Mouse (Mus musculus): Measurements from ENCODE around the gene Phf21a. TPM values are rescaled to one million over a fixed set of nuclear protein-coding genes. Genes with fewer than 3 reads are reported as not detected.

Gene Phf21a
- polyA plus RNA-seq, 1 experiment from 2014 or later: 20.2 TPM

- Histone ChIP-seq H3K27me3 (ENCODE audit: control insufficient read depth, insufficient read depth, low read length) (no peaks in the 10 kb centered on the region), H3K4me2 (ENCODE audit: low read length) (no peak overlapping the region), H3K36me3 (ENCODE audit: control insufficient read depth, insufficient read depth, low read length) (no peaks in the 10 kb centered on the region), H3K4me1 (ENCODE audit: control insufficient read depth in 2 of 2, insufficient read depth in 2 of 2, low read length in 2 of 2) (no peaks in the 10 kb centered on the region), H3K9ac (ENCODE audit: low read length) (no peak overlapping the region), H3K27ac (replicated peaks in 1 of 2; ENCODE audit: control insufficient read depth in 1 of 2, insufficient read depth in 1 of 2, low read depth in 2 of 2, low read length in 2 of 2) (no peak overlapping the region), H3K9me3 (ENCODE audit: control insufficient read depth, low read length) (no peaks in the 10 kb centered on the region), H3K4me3 (ENCODE audit: control insufficient read depth in 1 of 2, insufficient read depth in 1 of 2, low read depth in 1 of 2, low read length in 2 of 2) (no peak overlapping the region)
- WGBS: 82% methylated on average over 8 of the region's 8 CpGs
- no peak for ATAC-seq (ENCODE audit: insufficient number of reproducible peaks, insufficient read depth, low FRiP score, low read depth)
Observed at GRCm38 (mm10) chr2:92125330-92125729, 32.4 kb downstream of the Phf21a start.

GRCm38 (mm10) chr2:92130071-92130470, 37.2 kb downstream of the Phf21a start:
- Histone ChIP-seq H3K4me2 (ENCODE audit: low read length) (no peak overlapping the region), H3K27ac (replicated peaks in 1 of 2; ENCODE audit: control insufficient read depth in 1 of 2, insufficient read depth in 1 of 2, low read depth in 2 of 2, low read length in 2 of 2) (no peak overlapping the region), H3K27me3 (ENCODE audit: control insufficient read depth, insufficient read depth, low read length) (no peaks in the 10 kb centered on the region), H3K4me3 (ENCODE audit: control insufficient read depth in 1 of 2, insufficient read depth in 1 of 2, low read depth in 1 of 2, low read length in 2 of 2) (no peak overlapping the region), H3K4me1 (ENCODE audit: control insufficient read depth in 2 of 2, insufficient read depth in 2 of 2, low read length in 2 of 2) (no peaks in the 10 kb centered on the region), H3K9ac (ENCODE audit: low read length) (no peak overlapping the region), H3K36me3 (ENCODE audit: control insufficient read depth, insufficient read depth, low read length) (no peaks in the 10 kb centered on the region), H3K9me3 (ENCODE audit: control insufficient read depth, low read length) (no peaks in the 10 kb centered on the region)
- 91% methylated on average over 7 of the region's 7 CpGs for WGBS
- ATAC-seq (ENCODE audit: insufficient number of reproducible peaks, insufficient read depth, low FRiP score, low read depth): no peak

GRCm38 (mm10) chr2:92138736-92139135, 45.8 kb downstream of the Phf21a start:
- no peak for ATAC-seq (ENCODE audit: insufficient number of reproducible peaks, insufficient read depth, low FRiP score, low read depth)
- no peaks in the 10 kb centered on the region for H3K9me3 ChIP-seq (ENCODE audit: control insufficient read depth, low read length)
- H3K4me1 ChIP-seq (ENCODE audit: control insufficient read depth in 2 of 2, insufficient read depth in 2 of 2, low read length in 2 of 2): peaks cover 0 to 5% of the 10 kb centered on the region in 2 experiments; a peak in 2 of 4 replicates
- H3K9ac ChIP-seq (ENCODE audit: low read length): no peak overlapping the region
- no peaks in the 10 kb centered on the region for H3K36me3 ChIP-seq (ENCODE audit: control insufficient read depth, insufficient read depth, low read length)
- H3K4me2 ChIP-seq (ENCODE audit: low read length): no peak overlapping the region
- H3K4me3 ChIP-seq (ENCODE audit: control insufficient read depth in 1 of 2, insufficient read depth in 1 of 2, low read depth in 1 of 2, low read length in 2 of 2): no peak overlapping the region
- no peaks in the 10 kb centered on the region for H3K27me3 ChIP-seq (ENCODE audit: control insufficient read depth, insufficient read depth, low read length)
- no peak overlapping the region for H3K27ac ChIP-seq (replicated peaks in 1 of 2; ENCODE audit: control insufficient read depth in 1 of 2, insufficient read depth in 1 of 2, low read depth in 2 of 2, low read length in 2 of 2)

- Histone ChIP-seq H3K36me3 (ENCODE audit: control insufficient read depth, insufficient read depth, low read length) (no peaks in the 10 kb centered on the region), H3K9ac (ENCODE audit: low read length) (no peak overlapping the region), H3K9me3 (ENCODE audit: control insufficient read depth, low read length) (no peaks in the 10 kb centered on the region), H3K27me3 (ENCODE audit: control insufficient read depth, insufficient read depth, low read length) (no peaks in the 10 kb centered on the region), H3K27ac (replicated peaks in 1 of 2; ENCODE audit: control insufficient read depth in 1 of 2, insufficient read depth in 1 of 2, low read depth in 2 of 2, low read length in 2 of 2) (no peak overlapping the region), H3K4me3 (ENCODE audit: control insufficient read depth in 1 of 2, insufficient read depth in 1 of 2, low read depth in 1 of 2, low read length in 2 of 2) (no peak overlapping the region), H3K4me1 (ENCODE audit: control insufficient read depth in 2 of 2, insufficient read depth in 2 of 2, low read length in 2 of 2) (peaks cover 0 to 5% of the 10 kb centered on the region in 2 experiments; a peak in 2 of 4 replicates), H3K4me2 (ENCODE audit: low read length) (no peak overlapping the region)
- ATAC-seq (ENCODE audit: insufficient number of reproducible peaks, insufficient read depth, low FRiP score, low read depth): no peak
Observed at GRCm38 (mm10) chr2:92139365-92139764, 46.4 kb downstream of the Phf21a start.

GRCm38 (mm10) chr2:92140383-92140782, 47.5 kb downstream of the Phf21a start:
- Histone ChIP-seq H3K4me1 (ENCODE audit: control insufficient read depth in 2 of 2, insufficient read depth in 2 of 2, low read length in 2 of 2) (peaks cover 0 to 5% of the 10 kb centered on the region in 2 experiments; a peak in 2 of 4 replicates), H3K4me2 (ENCODE audit: low read length) (peak overlapping the region; percentile 70), H3K4me3 (ENCODE audit: control insufficient read depth in 1 of 2, insufficient read depth in 1 of 2, low read depth in 1 of 2, low read length in 2 of 2) (peak overlapping the region in 1 of 2 experiments; percentile 29; a peak in 2 of 4 replicates), H3K9ac (ENCODE audit: low read length) (peak overlapping the region; percentile 60), H3K9me3 (ENCODE audit: control insufficient read depth, low read length) (no peaks in the 10 kb centered on the region), H3K27me3 (ENCODE audit: control insufficient read depth, insufficient read depth, low read length) (no peaks in the 10 kb centered on the region), H3K27ac (replicated peaks in 1 of 2; ENCODE audit: control insufficient read depth in 1 of 2, insufficient read depth in 1 of 2, low read depth in 2 of 2, low read length in 2 of 2) (no peak overlapping the region), H3K36me3 (ENCODE audit: control insufficient read depth, insufficient read depth, low read length) (no peaks in the 10 kb centered on the region)
- 16% methylated on average over 7 of the region's 7 CpGs for WGBS
- ATAC-seq (ENCODE audit: insufficient number of reproducible peaks, insufficient read depth, low FRiP score, low read depth): no peak

- Histone ChIP-seq H3K36me3 (ENCODE audit: control insufficient read depth, insufficient read depth, low read length) (no peaks in the 10 kb centered on the region), H3K9me3 (ENCODE audit: control insufficient read depth, low read length) (no peaks in the 10 kb centered on the region), H3K4me2 (ENCODE audit: low read length) (peak overlapping the region; percentile 70), H3K4me1 (ENCODE audit: control insufficient read depth in 2 of 2, insufficient read depth in 2 of 2, low read length in 2 of 2) (peaks cover 0 to 5% of the 10 kb centered on the region in 2 experiments; a peak in 2 of 4 replicates), H3K27ac (replicated peaks in 1 of 2; ENCODE audit: control insufficient read depth in 1 of 2, insufficient read depth in 1 of 2, low read depth in 2 of 2, low read length in 2 of 2) (no peak overlapping the region), H3K9ac (ENCODE audit: low read length) (peak overlapping the region; percentile 60; the same call in 1 of the 2 replicates), H3K4me3 (ENCODE audit: control insufficient read depth in 1 of 2, insufficient read depth in 1 of 2, low read depth in 1 of 2, low read length in 2 of 2) (peak overlapping the region; percentile 21 to 29), H3K27me3 (ENCODE audit: control insufficient read depth, insufficient read depth, low read length) (no peaks in the 10 kb centered on the region)
- no peak for ATAC-seq (ENCODE audit: insufficient number of reproducible peaks, insufficient read depth, low FRiP score, low read depth)
- 14% methylated on average over 11 of the region's 11 CpGs for WGBS
Observed at GRCm38 (mm10) chr2:92141073-92141472, 48.2 kb downstream of the Phf21a start.

- no peaks in the 10 kb centered on the region for H3K36me3 ChIP-seq (ENCODE audit: control insufficient read depth, insufficient read depth, low read length)
- no peak overlapping the region for H3K27ac ChIP-seq (replicated peaks in 1 of 2; ENCODE audit: control insufficient read depth in 1 of 2, insufficient read depth in 1 of 2, low read depth in 2 of 2, low read length in 2 of 2)
- H3K4me1 ChIP-seq (ENCODE audit: control insufficient read depth in 2 of 2, insufficient read depth in 2 of 2, low read length in 2 of 2): peaks cover 0 to 5% of the 10 kb centered on the region in 2 experiments; a peak in 2 of 4 replicates
- no peaks in the 10 kb centered on the region for H3K27me3 ChIP-seq (ENCODE audit: control insufficient read depth, insufficient read depth, low read length)
- H3K4me3 ChIP-seq (ENCODE audit: control insufficient read depth in 1 of 2, insufficient read depth in 1 of 2, low read depth in 1 of 2, low read length in 2 of 2): no peak overlapping the region
- WGBS: 53% methylated on average over 5 of the region's 5 CpGs
- H3K9me3 ChIP-seq (ENCODE audit: control insufficient read depth, low read length): no peaks in the 10 kb centered on the region
- H3K4me2 ChIP-seq (ENCODE audit: low read length): no peak overlapping the region
- ATAC-seq (ENCODE audit: insufficient number of reproducible peaks, insufficient read depth, low FRiP score, low read depth): no peak
- H3K9ac ChIP-seq (ENCODE audit: low read length): no peak overlapping the region
Observed at GRCm38 (mm10) chr2:92143932-92144331, 51.0 kb downstream of the Phf21a start.

Measured in heart, embryonic 14.5 days (tissue).